Mouse (Mus musculus) forebrain, embryonic 16.5 days (tissue): Measurements from ENCODE around the gene Tenm1. TPM values are rescaled to one million over a fixed set of nuclear protein-coding genes. Genes with fewer than 3 reads are reported as not detected.

Experiments used
- ATAC-seq: fragments of 200-750 bp; cut with Nextera tagmentation; 2 replicates; pipeline ENCODE4 v1.8.0; 2017; ENCODE audit warnings: mild to moderate bottlenecking, moderate library complexity
- H3K27ac ChIP-seq: fragments of 300-500 bp; sonication (generic); 2 replicates; pipeline ENCODE4 v1.5.1; 2014; ENCODE audit warnings: low read length, control low read depth
- H3K27me3 ChIP-seq: fragments of 300-500 bp; sonication (generic); replicated peaks from 2 replicates; pipeline ENCODE4 v1.6.1; 2014; ENCODE audit warnings: low read length; ENCODE audit not compliant: control insufficient read depth, insufficient read depth
- H3K36me3 ChIP-seq: fragments of 300-500 bp; sonication (generic); 2 replicates; pipeline ENCODE4 v1.6.1; 2014; ENCODE audit not compliant: control insufficient read depth, insufficient read depth
- H3K4me1 ChIP-seq: fragments of 300-500 bp; sonication (generic); replicated peaks from 2 replicates; pipeline ENCODE4 v1.6.1; 2014; ENCODE audit warnings: low read length; ENCODE audit not compliant: control insufficient read depth, insufficient read depth
- H3K4me2 ChIP-seq: fragments of 300-500 bp; sonication (generic); 2 replicates; pipeline ENCODE4 v1.6.1; 2014; ENCODE audit warnings: mild to moderate bottlenecking, low read length, control low read depth
- H3K4me3 ChIP-seq: fragments of 300-500 bp; sonication (generic); replicated peaks from 2 replicates; pipeline ENCODE4 v1.5.1; 2014; ENCODE audit warnings: mild to moderate bottlenecking, low read length, control low read depth
- H3K9ac ChIP-seq: fragments of 300-500 bp; sonication (generic); replicated peaks from 2 replicates; pipeline ENCODE4 v1.6.1; 2014; ENCODE audit warnings: low read depth, low read length, control low read depth
- H3K9me3 ChIP-seq: fragments of 300-500 bp; sonication (generic); 2 replicates; pipeline ENCODE4 v1.6.1; 2016; ENCODE audit warnings: low read length; ENCODE audit not compliant: control insufficient read depth
- WGBS: fragments of 180-500 bp; shearing (Covaris S2); extraction: QIAGEN DNeasy Blood & Tissue Kit; methylation state at CpG from one replicate; pipeline ENCODE4 v1.1.7; 2014; 5-methylcytosine and 5-hydroxymethylcytosine counted together
- polyA plus RNA-seq: library from polyadenylated mRNA; unstranded; fragments of >200 nt; fragmentation: Nextera tagmentation; extraction: Ambion mirVana; gene quantifications from 2 replicates; pipeline ENCODE4 v1.2.1, GENCODE M21; 2015

The Tenm1 gene
- polyA plus RNA-seq, 1 experiment from 2014 or later, result 28.5 TPM

DNA sequence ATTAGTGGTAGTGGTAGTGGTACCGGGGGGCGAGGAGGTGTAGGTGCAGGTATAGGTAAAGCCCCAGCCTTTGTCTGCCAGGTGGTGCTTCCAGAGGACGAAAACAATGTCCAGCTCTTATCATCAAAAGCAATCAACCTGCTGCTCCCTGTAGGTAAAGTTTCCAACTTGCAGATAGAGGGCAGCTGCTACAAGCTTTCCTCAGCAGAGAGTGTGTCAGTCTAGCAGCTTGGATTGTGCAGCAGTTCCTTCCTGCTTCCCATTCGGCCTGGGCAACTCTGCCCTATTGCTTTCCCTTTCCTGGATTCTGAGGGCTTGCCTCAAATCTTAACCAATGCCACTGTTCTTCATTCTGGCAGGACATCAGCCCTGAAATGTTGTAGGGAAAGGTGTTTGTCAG lies 870.2 kb downstream of the Tenm1 start:
- Histone ChIP-seq H3K36me3 (no peaks in the 10 kb centered on the region), H3K4me3 (no peak overlapping the region), H3K27me3 (no peaks in the 10 kb centered on the region), H3K9ac (no peak overlapping the region), H3K27ac (no peak overlapping the region), H3K4me1 (no peaks in the 10 kb centered on the region), H3K9me3 (no peaks in the 10 kb centered on the region), H3K4me2 (no peak overlapping the region)
- ATAC-seq, result 0 out of 2 replicates have a peak, but pooled peaks have one; percentile 47
- WGBS, result 69% methylated on average over 4 of the region's 4 CpGs

GRCm38 (mm10) chrX:42557284-42557683 lies 871.6 kb downstream of the Tenm1 start:
- WGBS, result 21% methylated on average over 7 of the region's 7 CpGs
- H3K36me3 ChIP-seq, result no peaks in the 10 kb centered on the region
- no peaks in the 10 kb centered on the region for H3K4me1 ChIP-seq
- H3K9ac ChIP-seq, result no peak overlapping the region
- H3K27ac ChIP-seq, result no peak overlapping the region
- H3K4me2 ChIP-seq, result no peak overlapping the region
- peak; percentile 75 for ATAC-seq
- H3K9me3 ChIP-seq, result no peaks in the 10 kb centered on the region
- H3K4me3 ChIP-seq, result no peak overlapping the region
- no peaks in the 10 kb centered on the region for H3K27me3 ChIP-seq

- Histone ChIP-seq H3K4me1 (no peaks in the 10 kb centered on the region), H3K4me3 (no peak overlapping the region), H3K36me3 (no peaks in the 10 kb centered on the region), H3K9ac (no peak overlapping the region), H3K9me3 (no peaks in the 10 kb centered on the region), H3K4me2 (no peak overlapping the region), H3K27ac (no peak overlapping the region), H3K27me3 (no peaks in the 10 kb centered on the region)
- 54% methylated on average over 4 of the region's 4 CpGs for WGBS
- no peak for ATAC-seq
Measured at GRCm38 (mm10) chrX:42548513-42548912, 880.4 kb downstream of the Tenm1 start.

DNA sequence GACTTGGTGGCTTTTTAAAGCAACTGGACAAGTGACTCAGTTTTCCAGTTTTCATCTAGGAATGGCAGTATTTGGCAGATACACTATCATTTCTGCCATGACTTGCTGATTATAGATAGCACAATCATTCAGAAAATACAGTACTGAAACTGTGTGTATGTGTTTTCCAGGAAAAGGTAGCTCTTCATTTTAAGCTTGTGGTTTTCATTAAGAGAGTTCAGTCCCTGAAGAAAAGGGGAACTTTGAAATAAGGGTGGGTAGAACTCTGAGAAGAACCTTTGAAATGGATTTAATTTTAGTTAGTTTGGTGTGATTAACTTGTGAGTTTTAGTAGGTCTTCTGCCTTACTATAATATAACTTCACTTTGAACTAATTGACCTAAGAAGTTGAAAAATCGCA lies 883.9 kb downstream of the Tenm1 start:
- WGBS, result 82% methylated on average over 1 of the region's 1 CpGs
- H3K27ac ChIP-seq, result no peak overlapping the region
- H3K4me2 ChIP-seq, result no peak overlapping the region
- H3K27me3 ChIP-seq, result no peaks in the 10 kb centered on the region
- H3K4me3 ChIP-seq, result no peak overlapping the region
- no peak for ATAC-seq
- H3K9me3 ChIP-seq, result no peaks in the 10 kb centered on the region
- H3K9ac ChIP-seq, result no peak overlapping the region
- no peaks in the 10 kb centered on the region for H3K36me3 ChIP-seq
- no peaks in the 10 kb centered on the region; the same call in 1 of the 2 replicates for H3K4me1 ChIP-seq

DNA sequence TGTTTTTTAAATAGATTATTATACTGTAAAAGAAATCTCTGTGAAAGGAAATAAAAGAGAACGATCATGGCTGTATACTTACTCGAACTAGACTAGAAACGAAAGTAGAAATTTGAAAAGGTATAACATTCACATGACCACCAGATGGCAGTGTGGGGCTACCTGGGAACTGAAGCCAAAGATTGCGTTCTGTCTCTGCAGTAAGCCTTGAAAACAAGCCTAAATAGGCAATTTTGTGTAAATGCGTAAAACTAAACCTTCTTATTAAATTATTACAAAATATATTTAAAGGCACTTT lies 888.2 kb downstream of the Tenm1 start:
- no peak overlapping the region for H3K4me3 ChIP-seq
- no peaks in the 10 kb centered on the region for H3K27me3 ChIP-seq
- no peak overlapping the region for H3K4me2 ChIP-seq
- H3K4me1 ChIP-seq, result no peaks in the 10 kb centered on the region; the same call in 1 of the 2 replicates
- ATAC-seq, result peak; percentile 68
- 20% methylated on average over 5 of the region's 5 CpGs for WGBS
- H3K9ac ChIP-seq, result no peak overlapping the region
- no peak overlapping the region; the same call in 1 of the 2 replicates for H3K27ac ChIP-seq
- no peaks in the 10 kb centered on the region for H3K9me3 ChIP-seq
- H3K36me3 ChIP-seq, result no peaks in the 10 kb centered on the region

GRCm38 (mm10) chrX:42540030-42540755 lies 888.7 kb downstream of the Tenm1 start:
- H3K4me2 ChIP-seq, result peak overlapping the region; percentile 40
- no peaks in the 10 kb centered on the region for H3K9me3 ChIP-seq
- no peak overlapping the region for H3K9ac ChIP-seq
- WGBS, result 15% methylated on average over 3 of the region's 3 CpGs
- peak; percentile 92 for ATAC-seq
- no peaks in the 10 kb centered on the region; the same call in 1 of the 2 replicates for H3K4me1 ChIP-seq
- no peaks in the 10 kb centered on the region for H3K36me3 ChIP-seq
- peak overlapping the region; percentile 65 for H3K27ac ChIP-seq
- no peaks in the 10 kb centered on the region for H3K27me3 ChIP-seq
- no peak overlapping the region for H3K4me3 ChIP-seq

GRCm38 (mm10) chrX:42530703-42531102 lies 898.2 kb downstream of the Tenm1 start:
- Histone ChIP-seq H3K36me3 (no peaks in the 10 kb centered on the region), H3K27ac (no peak overlapping the region), H3K27me3 (no peaks in the 10 kb centered on the region), H3K4me1 (no peaks in the 10 kb centered on the region), H3K4me3 (no peak overlapping the region), H3K9me3 (no peaks in the 10 kb centered on the region), H3K4me2 (no peak overlapping the region), H3K9ac (no peak overlapping the region)
- ATAC-seq, result peak; percentile 67; the same call in 1 of the 2 replicates
- 45% methylated on average over 4 of the region's 4 CpGs for WGBS

GRCm38 (mm10) chrX:42522868-42523267 lies 906.1 kb downstream of the Tenm1 start:
- H3K36me3 ChIP-seq, result no peaks in the 10 kb centered on the region
- no peaks in the 10 kb centered on the region for H3K27me3 ChIP-seq
- H3K4me3 ChIP-seq, result no peak overlapping the region
- no peaks in the 10 kb centered on the region for H3K9me3 ChIP-seq
- no peak for ATAC-seq
- H3K9ac ChIP-seq, result no peak overlapping the region
- no peak overlapping the region for H3K4me2 ChIP-seq
- H3K27ac ChIP-seq, result no peak overlapping the region
- WGBS, result 79% methylated on average over 2 of the region's 2 CpGs
- H3K4me1 ChIP-seq, result no peaks in the 10 kb centered on the region

DNA sequence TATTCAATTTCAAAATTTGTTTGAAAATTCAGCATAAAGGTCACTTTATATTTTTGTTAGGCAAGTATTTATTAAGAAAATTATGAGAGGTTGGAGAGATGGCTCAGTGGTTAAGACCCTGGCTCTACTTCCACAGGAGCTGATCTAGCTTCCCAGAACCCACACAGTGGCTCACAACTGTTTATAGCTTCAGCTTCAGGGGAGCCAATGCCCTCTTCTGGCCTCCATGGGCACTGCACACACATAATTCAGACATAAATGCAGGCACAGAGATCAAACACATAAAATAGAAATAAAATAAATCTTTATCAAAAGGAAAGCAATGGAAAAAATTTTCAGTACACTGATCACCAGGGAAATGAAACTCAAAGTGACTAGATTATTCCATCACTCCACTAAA lies 916.4 kb downstream of the Tenm1 start:
- Histone ChIP-seq H3K9ac (no peak overlapping the region), H3K4me2 (no peak overlapping the region), H3K27me3 (no peaks in the 10 kb centered on the region), H3K27ac (no peak overlapping the region), H3K36me3 (no peaks in the 10 kb centered on the region), H3K4me1 (no peaks in the 10 kb centered on the region), H3K4me3 (no peak overlapping the region), H3K9me3 (no peaks in the 10 kb centered on the region)
- no peak for ATAC-seq

GRCm38 (mm10) chrX:42511105-42511504 lies 917.8 kb downstream of the Tenm1 start:
- no peak for ATAC-seq
- Histone ChIP-seq H3K4me1 (no peaks in the 10 kb centered on the region), H3K9ac (no peak overlapping the region), H3K4me3 (no peak overlapping the region), H3K36me3 (no peaks in the 10 kb centered on the region), H3K27ac (no peak overlapping the region), H3K27me3 (no peaks in the 10 kb centered on the region), H3K9me3 (no peaks in the 10 kb centered on the region), H3K4me2 (no peak overlapping the region)
- WGBS, result 82% methylated on average over 2 of the region's 2 CpGs
